Mouse (Mus musculus) embryo, embryonic 9.5 days (tissue): Measurements from ENCODE around the gene Accs.
A peak's percentile ranks its signal among the peaks of the same experiment; 100 is the strongest.

Source experiments
- DNase-seq: peaks from one replicate; pipeline ENCODE4 v3.0.0-alpha.2; 2017; ENCODE audit errors: extremely low spot score

Accs gene

DNA sequence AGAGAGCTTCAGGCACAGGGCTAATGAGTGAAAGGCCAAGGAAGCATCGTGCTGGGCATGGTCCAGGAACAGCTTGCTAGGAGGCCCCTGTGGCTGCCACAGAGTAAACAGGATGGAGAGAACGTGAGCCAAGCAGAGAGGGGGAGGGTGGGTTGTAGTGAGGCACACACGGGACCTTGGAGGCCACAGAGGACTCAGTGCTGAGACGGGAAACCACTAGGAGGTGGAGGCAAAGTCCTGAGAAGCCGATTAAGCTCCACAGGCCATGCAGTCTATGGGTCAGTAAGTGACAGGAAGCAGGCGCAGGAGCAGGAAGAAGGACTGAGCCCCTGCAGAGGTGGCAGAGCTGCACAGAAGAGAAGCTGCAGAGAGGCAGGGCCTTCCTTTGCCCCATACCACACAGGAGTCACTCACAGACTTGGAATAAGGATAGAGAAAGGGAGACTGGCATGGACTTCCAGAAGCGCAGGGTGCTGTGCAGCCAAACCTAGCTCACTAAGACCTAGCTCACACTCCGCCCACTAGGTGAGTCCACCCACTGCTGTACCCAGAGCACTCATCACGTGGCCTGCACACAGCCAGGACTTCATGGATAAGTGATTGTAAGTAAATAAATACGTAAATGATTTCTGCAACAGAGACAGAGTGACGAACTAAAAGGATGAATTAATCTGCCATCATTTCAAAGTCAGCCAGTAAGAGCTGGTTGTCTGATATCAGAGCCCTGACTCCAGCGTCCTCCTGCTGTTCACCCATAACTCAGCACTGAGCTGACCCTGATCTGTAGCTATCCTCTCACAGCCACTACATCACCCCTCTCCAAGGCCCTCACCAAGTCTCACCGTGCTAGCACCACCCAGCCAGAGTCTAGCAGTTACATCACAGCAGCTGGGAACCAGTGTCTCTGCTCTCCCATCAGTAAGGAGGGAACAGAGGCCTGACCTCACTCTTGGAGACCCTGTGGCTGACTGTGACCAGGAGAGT lies 57.9 kb downstream of the Accs start:
- no peak for DNase-seq

DNA sequence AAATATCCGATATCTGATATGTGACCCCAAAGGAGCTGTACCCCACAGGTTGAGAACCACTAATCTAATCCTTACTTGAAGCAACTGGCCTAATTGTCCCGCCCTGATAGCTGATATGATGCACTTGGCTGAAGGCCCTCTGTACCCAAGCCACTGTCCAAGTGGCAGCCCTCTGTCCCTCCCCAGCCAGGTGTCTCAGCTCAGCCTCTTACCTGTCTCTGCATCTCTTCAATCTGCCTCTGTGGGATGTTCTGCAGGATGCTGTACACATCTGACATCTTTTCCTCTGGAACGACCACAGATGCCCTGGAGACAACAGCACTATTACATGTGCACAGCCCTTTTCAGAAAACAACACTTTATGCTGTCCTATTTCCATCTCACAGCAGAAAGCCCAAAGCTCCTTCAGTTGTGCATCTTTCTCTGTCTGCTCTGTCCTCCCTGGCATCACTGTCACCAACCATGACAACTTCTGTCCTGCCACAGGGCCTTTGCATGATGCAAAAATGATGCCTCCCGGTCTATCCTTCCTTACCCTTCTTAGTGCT lies 58.9 kb downstream of the Accs start:
- no peak for DNase-seq

DNA sequence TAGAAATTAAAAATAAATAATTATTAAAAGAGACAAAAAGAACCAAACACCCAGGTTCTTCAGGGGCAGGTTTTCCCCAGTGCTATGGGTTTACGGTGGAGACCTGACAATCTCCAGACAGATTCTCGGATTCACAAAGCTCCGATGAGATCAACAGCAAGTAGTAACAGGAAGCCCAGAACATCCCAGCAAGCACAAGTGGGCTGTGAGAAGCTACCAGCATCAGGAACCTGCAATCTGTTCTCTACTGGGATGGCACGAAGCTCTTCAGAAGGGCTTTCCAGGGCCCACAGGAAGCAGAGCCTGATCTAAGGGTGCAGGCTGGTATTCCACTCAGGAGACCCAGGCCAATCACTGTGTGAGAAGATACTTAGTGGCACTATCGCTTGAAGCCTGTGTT lies 61.2 kb downstream of the Accs start:
- no peak for DNase-seq

DNA sequence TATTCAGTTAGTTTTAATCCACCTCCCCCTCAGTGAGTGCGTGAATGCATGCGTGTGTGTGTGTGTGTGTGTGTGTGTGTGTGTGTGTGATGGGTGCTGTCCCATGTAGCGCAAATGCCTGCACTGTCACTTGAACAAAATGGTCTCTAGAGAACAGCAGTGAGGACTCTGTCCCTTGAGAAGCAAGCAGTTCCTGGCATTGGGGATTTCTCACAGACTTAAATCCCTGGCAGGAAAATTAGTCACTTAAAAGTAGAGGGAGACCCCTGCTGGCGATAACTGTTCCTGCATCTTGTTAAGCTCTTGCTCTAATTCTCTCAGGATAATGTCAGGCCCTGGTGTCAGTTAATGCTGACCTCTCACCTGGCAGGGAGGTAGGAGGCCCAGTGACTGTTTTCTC lies 63.6 kb downstream of the Accs start:
- peak; percentile 76 for DNase-seq

DNA sequence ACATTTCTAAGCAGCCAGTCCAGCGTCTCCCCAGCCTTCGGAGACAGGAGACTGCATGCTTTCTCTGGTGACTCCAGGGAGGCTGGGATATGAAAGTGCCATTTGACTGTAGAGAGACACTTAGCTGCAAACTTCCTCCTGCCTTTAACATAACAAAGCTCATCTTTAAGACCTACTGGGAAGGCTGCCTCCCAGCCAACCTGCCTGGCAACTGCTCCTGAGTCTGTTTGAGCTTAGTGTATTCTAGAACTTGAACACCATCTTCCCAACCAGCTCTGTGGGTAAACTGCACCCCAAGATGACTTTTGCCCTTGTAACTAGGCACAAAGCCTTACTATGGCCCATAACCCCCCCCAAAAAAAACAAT lies 64.3 kb downstream of the Accs start:
- no peak for DNase-seq

DNA sequence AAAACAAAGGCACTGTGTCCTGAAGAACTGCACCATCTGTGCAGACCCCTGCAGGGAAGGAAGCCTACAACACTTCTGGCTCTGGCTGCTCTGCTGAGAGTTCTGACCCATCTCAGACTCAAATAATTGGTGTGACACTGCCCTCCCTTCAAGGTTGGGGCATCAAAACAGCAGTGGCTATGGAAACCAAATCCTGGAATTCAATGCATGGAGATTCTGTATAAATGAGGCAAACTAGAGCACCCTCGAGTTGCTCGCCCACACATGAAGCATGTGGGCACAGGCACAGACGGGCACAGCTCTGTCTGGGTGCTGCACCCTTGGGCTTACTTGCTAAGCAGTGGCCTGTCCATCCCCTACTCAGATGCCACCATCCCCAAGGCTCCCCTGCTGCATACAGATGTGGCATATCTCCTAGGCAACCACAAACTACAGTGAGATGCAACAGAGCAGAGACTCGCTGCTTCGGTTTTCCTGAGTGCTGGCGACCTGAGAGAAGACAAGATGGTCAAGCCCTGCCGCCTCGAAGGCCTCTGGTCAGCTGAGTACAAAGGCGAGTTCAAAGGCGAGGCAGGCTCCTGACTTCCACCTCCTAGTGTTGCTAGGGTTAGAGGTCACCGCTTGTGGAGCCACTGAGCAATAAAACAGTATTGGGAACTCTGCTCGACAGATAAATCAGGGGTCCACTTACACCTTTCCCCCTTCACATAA lies 64.9 kb downstream of the Accs start:
- peak; percentile 62 for DNase-seq

DNA sequence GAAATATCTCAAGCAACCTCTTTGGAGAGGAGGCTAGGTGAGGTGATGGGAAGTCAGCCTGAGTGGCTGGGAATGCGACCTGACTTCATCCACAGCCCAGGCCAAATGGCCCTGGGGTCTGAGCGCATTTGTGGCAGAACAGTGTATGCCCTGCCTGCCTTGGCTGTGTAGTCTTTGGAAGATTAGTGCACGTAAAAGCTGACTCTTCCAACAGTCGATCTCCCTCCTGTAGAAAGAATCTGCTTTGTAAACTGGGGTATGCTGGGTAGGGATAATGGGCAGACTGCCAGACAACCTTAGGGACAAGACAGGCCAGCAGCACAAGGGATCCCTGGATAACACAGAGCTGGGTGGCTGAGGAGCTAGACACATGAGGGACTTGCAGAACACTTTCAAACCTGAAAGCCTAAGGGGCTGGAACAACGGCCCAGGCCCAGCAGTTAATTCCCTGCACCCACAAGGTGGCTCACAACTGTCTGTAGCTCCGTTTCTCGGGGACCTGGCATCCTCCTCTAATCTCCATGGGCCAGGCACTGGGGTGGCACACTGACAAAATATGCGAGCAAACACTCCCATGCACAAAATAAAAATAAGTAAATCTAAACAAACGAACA lies 65.7 kb downstream of the Accs start:
- no peak for DNase-seq
